Mouse (Mus musculus): ENCODE measurements around the gene Zfp607b. TPM values are rescaled to one million over a fixed set of nuclear protein-coding genes. Genes with fewer than 3 reads are reported as not detected.

Gene Zfp607b
- polyA plus RNA-seq (2015; fragmentation: Nextera tagmentation; extraction: Ambion mirVana): 3.6 and 4.9 TPM in 2 replicates

- WGBS: under 1% methylated on average over 19 of the region's 19 CpGs
- Histone ChIP-seq H3K9ac (peak within 1 kb of the TSS; percentile 35), H3K4me2 (replicated peaks) (peak within 1 kb of the TSS; percentile 62), H3K27me3 (no peaks in the 10 kb centered on the region), H3K4me1 (peaks cover 11% of the 10 kb centered on the region), H3K9me3 (replicated peaks) (no peaks in the 10 kb centered on the region), H3K36me3 (no peaks in the 10 kb centered on the region), H3K4me3 (replicated peaks) (peak within 1 kb of the TSS; percentile 54), H3K27ac (replicated peaks) (peak within 1 kb of the TSS; percentile 79)
- ATAC-seq (ENCODE audit: insufficient number of reproducible peaks, low FRiP score, low TSS enrichment, low read depth): peak; percentile 99
Observed at GRCm38 (mm10) chr7:27688815-27689612, at the start of gene Zfp607b. Gene Zfp607b, plus strand, starts transcription at chr7:27689340.

GRCm38 (mm10) chr7:27644471-27644870 lies 44.7 kb upstream of the Zfp607b start:
- Histone ChIP-seq H3K4me1 (no peaks in the 10 kb centered on the region), H3K36me3 (no peaks in the 10 kb centered on the region), H3K4me3 (replicated peaks) (no peak overlapping the region), H3K9ac (no peak overlapping the region), H3K4me2 (replicated peaks) (no peak overlapping the region), H3K9me3 (replicated peaks) (no peaks in the 10 kb centered on the region), H3K27me3 (no peaks in the 10 kb centered on the region), H3K27ac (replicated peaks) (no peak overlapping the region)
- WGBS: 40% methylated on average over 1 of the region's 1 CpGs
- ATAC-seq (ENCODE audit: insufficient number of reproducible peaks, low FRiP score, low TSS enrichment, low read depth): no peak

- Histone ChIP-seq H3K36me3 (no peaks in the 10 kb centered on the region), H3K4me1 (no peaks in the 10 kb centered on the region), H3K27me3 (no peaks in the 10 kb centered on the region), H3K4me3 (replicated peaks) (no peak overlapping the region), H3K9me3 (replicated peaks) (no peaks in the 10 kb centered on the region), H3K4me2 (replicated peaks) (no peak overlapping the region), H3K9ac (no peak overlapping the region), H3K27ac (replicated peaks) (no peak overlapping the region)
- ATAC-seq (ENCODE audit: insufficient number of reproducible peaks, low FRiP score, low TSS enrichment, low read depth): no peak
- WGBS: 81% methylated on average over 7 of the region's 7 CpGs
Observed at GRCm38 (mm10) chr7:27646516-27646915, 42.6 kb upstream of the Zfp607b start.

GRCm38 (mm10) chr7:27647281-27648002 lies 41.7 kb upstream of the Zfp607b start:
- H3K9ac ChIP-seq: no peak overlapping the region
- WGBS: 81% methylated on average over 6 of the region's 6 CpGs
- peaks cover 3% of the 10 kb centered on the region for H3K27me3 ChIP-seq
- H3K27ac ChIP-seq (replicated peaks): no peak overlapping the region
- no peaks in the 10 kb centered on the region for H3K4me1 ChIP-seq
- no peaks in the 10 kb centered on the region for H3K36me3 ChIP-seq
- H3K4me2 ChIP-seq (replicated peaks): no peak overlapping the region
- H3K4me3 ChIP-seq (replicated peaks): no peak overlapping the region
- no peak for ATAC-seq (ENCODE audit: insufficient number of reproducible peaks, low FRiP score, low TSS enrichment, low read depth)
- H3K9me3 ChIP-seq (replicated peaks): no peaks in the 10 kb centered on the region

- no peak overlapping the region for H3K4me2 ChIP-seq (replicated peaks)
- H3K4me1 ChIP-seq: peaks cover 10% of the 10 kb centered on the region
- no peak overlapping the region for H3K4me3 ChIP-seq (replicated peaks)
- no peaks in the 10 kb centered on the region for H3K36me3 ChIP-seq
- peaks cover 26% of the 10 kb centered on the region for H3K27me3 ChIP-seq
- WGBS: 90% methylated on average over 11 of the region's 11 CpGs
- no peaks in the 10 kb centered on the region for H3K9me3 ChIP-seq (replicated peaks)
- no peak overlapping the region for H3K27ac ChIP-seq (replicated peaks)
- ATAC-seq (ENCODE audit: insufficient number of reproducible peaks, low FRiP score, low TSS enrichment, low read depth): no peak
- H3K9ac ChIP-seq: no peak overlapping the region
Observed at GRCm38 (mm10) chr7:27649723-27650122, 39.4 kb upstream of the Zfp607b start.

- Histone ChIP-seq H3K4me2 (replicated peaks) (0 out of 2 replicates have a peak overlapping the region, but pooled peaks have one; percentile 24), H3K9me3 (replicated peaks) (no peaks in the 10 kb centered on the region), H3K4me1 (peaks cover 10% of the 10 kb centered on the region), H3K4me3 (replicated peaks) (no peak overlapping the region), H3K9ac (no peak overlapping the region), H3K36me3 (no peaks in the 10 kb centered on the region), H3K27ac (replicated peaks) (no peak overlapping the region), H3K27me3 (peaks cover 38% of the 10 kb centered on the region)
- WGBS: 6% methylated on average over 10 of the region's 10 CpGs
- ATAC-seq (ENCODE audit: insufficient number of reproducible peaks, low FRiP score, low TSS enrichment, low read depth): no peak
Observed at GRCm38 (mm10) chr7:27650949-27651348, 38.2 kb upstream of the Zfp607b start.

- Histone ChIP-seq H3K27me3 (peaks cover 58% of the 10 kb centered on the region), H3K27ac (replicated peaks) (no peak within 1 kb of the TSS), H3K4me3 (replicated peaks) (peak within 1 kb of the TSS; percentile 31), H3K4me2 (replicated peaks) (peak within 1 kb of the TSS; percentile 48), H3K4me1 (peaks cover 10% of the 10 kb centered on the region), H3K36me3 (peaks cover 27% of the 10 kb centered on the region), H3K9me3 (replicated peaks) (no peaks in the 10 kb centered on the region), H3K9ac (no peak within 1 kb of the TSS)
- peak; percentile 48; the same call in 1 of the 2 replicates for ATAC-seq (ENCODE audit: insufficient number of reproducible peaks, low FRiP score, low TSS enrichment, low read depth)
- WGBS: 2% methylated on average over 62 of the region's 62 CpGs
Observed at GRCm38 (mm10) chr7:27653681-27654437, 35.3 kb upstream of the Zfp607b start, which contains the start of gene Ttc9b. Gene Ttc9b, plus strand, starts transcription at chr7:27653915.

GRCm38 (mm10) chr7:27654607-27655276 lies 34.4 kb upstream of the Zfp607b start:
- 64% methylated on average over 20 of the region's 20 CpGs for WGBS
- Histone ChIP-seq H3K9me3 (replicated peaks) (no peaks in the 10 kb centered on the region), H3K36me3 (peaks cover 30% of the 10 kb centered on the region), H3K4me3 (replicated peaks) (no peak overlapping the region), H3K27ac (replicated peaks) (no peak overlapping the region), H3K9ac (no peak overlapping the region), H3K4me1 (peaks cover 10% of the 10 kb centered on the region), H3K27me3 (peaks cover 65% of the 10 kb centered on the region), H3K4me2 (replicated peaks) (no peak overlapping the region)
- ATAC-seq (ENCODE audit: insufficient number of reproducible peaks, low FRiP score, low TSS enrichment, low read depth): no peak

GRCm38 (mm10) chr7:27655545-27655944 lies 33.6 kb upstream of the Zfp607b start:
- H3K27ac ChIP-seq (replicated peaks): no peak overlapping the region
- peaks cover 65% of the 10 kb centered on the region for H3K27me3 ChIP-seq
- no peak overlapping the region for H3K4me3 ChIP-seq (replicated peaks)
- no peak overlapping the region for H3K9ac ChIP-seq
- no peaks in the 10 kb centered on the region for H3K9me3 ChIP-seq (replicated peaks)
- WGBS: 80% methylated on average over 11 of the region's 11 CpGs
- peaks cover 30% of the 10 kb centered on the region for H3K36me3 ChIP-seq
- peaks cover 10% of the 10 kb centered on the region for H3K4me1 ChIP-seq
- no peak overlapping the region for H3K4me2 ChIP-seq (replicated peaks)
- no peak for ATAC-seq (ENCODE audit: insufficient number of reproducible peaks, low FRiP score, low TSS enrichment, low read depth)

- Histone ChIP-seq H3K4me2 (replicated peaks) (no peak overlapping the region), H3K4me1 (peaks cover 10% of the 10 kb centered on the region), H3K4me3 (replicated peaks) (no peak overlapping the region), H3K27ac (replicated peaks) (no peak overlapping the region), H3K9me3 (replicated peaks) (no peaks in the 10 kb centered on the region), H3K27me3 (peaks cover 65% of the 10 kb centered on the region), H3K9ac (no peak overlapping the region), H3K36me3 (peaks cover 39% of the 10 kb centered on the region)
- WGBS: 85% methylated on average over 16 of the region's 16 CpGs
- ATAC-seq (ENCODE audit: insufficient number of reproducible peaks, low FRiP score, low TSS enrichment, low read depth): no peak
Observed at GRCm38 (mm10) chr7:27656600-27656999, 32.5 kb upstream of the Zfp607b start.

All from embryonic facial prominence, embryonic 15.5 days (tissue).